Mouse (Mus musculus): ENCODE data around the gene Gm14190.
"Not testable (repeated sequence)": the region's sequence is repeated elsewhere in the genome, so short reads cannot be mapped to it uniquely, and the experiment has no call there.

Gene Gm14190

DNA sequence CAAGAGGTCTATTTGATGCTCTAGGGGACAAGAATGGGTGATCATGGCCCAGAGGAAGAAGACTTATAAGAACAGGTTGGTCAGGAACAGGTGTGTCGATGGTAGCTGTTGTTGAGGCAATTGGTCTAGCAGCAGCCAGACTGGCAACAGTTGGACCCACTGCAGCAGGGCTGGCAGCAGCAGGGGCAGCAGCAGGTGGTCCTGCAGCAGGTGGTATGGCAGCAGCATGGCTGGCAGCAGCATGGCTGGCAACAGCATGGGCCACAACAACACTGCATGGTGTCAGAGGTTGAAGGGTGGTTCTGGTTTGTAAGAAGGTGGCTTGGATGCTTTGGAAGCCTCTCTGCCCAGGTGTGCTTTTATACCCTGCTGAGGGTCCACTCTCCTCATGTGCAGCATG lies at the start of gene Gm14190:
TSS of gene Gm14190 (minus strand) at position 278 of the 400 bp plus-strand sequence.
- no peak for DNase-seq (ENCODE audit: low read depth in 1 of 2, low spot score in 2 of 2)

DNA sequence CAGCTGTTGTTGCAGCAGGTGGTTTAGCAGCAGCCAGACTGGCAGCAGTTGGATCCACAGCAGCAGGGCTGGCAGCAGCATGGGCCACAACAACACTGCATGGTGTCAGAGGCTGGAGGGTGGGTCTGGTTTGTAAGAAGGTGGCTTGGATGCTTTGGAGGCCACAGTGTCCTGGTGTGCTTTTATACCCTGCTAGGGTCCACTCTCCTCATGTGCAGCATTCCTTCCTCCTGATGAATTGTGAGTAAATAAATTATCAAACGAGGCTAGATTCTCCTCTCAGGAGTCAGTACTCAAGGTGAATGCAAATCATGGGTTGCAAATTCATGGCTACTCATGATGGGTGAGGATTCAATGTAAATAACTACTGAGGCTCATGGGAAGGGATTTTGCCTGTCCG lies 43.6 kb upstream of the Gm14190 start, which contains the start of gene Gm14180:
TSS of gene Gm14180 (minus strand) at position 101 of the 400 bp plus-strand sequence.
- no peak for DNase-seq (ENCODE audit: low read depth in 1 of 2, low spot score in 2 of 2)

DNA sequence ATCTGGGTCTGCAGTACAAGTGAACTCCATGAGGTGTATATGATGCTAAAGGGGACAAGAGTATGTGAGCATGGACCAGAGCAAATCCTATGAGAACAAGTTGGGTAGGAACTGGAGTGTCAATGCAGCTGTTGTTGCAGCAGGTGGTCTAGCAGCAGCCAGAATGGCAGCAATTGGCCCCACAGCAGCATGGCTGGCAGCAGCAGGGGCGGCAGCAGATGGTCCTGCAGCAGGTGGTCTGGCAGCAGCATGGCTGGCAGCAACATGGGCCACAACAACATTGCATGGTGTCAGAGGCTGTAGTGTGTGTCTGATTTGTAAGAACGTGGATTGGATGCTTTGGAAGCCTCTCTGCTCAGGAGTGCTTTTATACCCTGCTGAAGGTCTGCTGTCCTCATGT lies 33.5 kb upstream of the Gm14190 start:
- DNase-seq (ENCODE audit: low read depth in 1 of 2, low spot score in 2 of 2): no peak

DNA sequence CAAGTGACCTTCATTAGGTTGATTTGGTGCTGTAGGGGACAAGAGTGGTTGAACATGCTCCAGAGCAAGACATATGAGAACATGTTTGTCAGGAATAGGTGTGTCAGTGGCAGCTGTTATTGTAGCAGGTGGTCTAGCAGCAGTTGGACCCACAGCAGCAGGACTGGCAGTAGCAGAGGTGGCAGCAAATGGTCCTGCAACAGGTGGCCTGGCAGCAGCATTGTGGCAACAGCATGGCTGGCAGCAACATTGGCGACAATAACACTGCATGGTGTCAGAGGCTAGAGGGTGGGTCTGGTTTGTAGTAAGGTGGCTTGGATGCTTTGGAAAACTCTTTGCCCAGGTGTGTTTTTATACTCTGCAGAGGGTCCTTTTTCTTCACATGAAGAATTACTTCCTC lies 28.2 kb upstream of the Gm14190 start:
- no peak for DNase-seq (ENCODE audit: low read depth in 1 of 2, low spot score in 2 of 2)

DNA sequence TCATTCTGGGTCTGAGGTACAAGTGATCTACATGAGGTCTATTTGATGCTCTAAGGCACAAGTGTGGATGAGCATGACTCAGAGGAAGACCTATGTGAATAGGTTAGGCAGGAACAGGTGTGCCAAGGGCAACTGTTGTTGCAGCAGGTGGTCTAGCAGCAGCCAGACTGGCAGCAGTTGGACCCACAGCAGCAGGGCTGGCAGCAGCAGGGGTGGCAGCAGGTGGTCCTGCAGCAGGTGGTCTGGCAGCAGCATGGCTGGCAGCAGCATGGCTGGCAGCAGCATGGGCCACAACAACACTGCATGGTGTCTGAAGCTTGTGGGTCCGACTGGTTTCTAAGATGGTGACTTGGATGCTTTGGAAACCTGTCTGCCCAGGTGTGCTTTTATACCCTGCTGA lies 5.3 kb downstream of the Gm14190 start:
- DNase-seq (ENCODE audit: low read depth in 1 of 2, low spot score in 2 of 2): not testable (repeated sequence)

DNA sequence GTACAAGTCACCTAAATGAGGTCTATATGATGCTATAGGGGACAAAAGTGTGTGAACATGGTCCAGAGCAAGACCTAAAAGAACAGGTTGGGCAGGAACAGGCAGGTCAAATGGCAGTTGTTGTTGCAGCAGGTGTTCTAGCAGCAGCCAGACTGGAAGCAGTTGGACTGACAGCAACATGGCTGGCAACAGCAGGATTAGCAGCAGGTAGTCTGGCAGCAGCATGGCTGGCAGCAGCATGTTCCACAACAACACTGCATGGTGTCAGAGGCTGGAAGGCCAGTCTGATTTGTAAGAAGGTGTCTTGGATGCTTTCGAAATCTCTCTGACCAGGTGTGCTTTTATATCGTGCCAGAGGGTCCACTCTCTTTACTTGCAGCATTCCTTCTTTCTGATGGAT lies 7.1 kb downstream of the Gm14190 start:
- no peak for DNase-seq (ENCODE audit: low read depth in 1 of 2, low spot score in 2 of 2)

DNA sequence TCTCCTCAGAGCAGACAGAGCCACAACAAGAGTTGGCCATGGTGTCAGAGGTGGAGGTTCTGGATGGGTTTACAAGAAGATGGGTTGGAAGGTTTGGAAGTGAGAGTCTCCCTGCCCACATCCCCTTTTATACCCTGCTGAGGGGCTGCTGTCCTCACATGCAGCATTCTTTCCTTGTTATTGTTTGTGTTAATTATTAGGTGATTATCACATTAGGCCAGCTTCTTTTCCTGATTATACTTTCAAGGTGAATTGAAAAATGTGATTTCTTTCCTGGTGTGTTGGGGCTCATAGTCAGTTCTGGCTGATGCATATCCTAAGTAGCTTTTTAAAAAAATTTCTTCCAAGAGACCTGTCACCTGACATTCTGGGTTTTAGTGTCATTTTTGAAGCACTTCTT lies 24.7 kb downstream of the Gm14190 start, which contains the start of gene Krtap4-6:
TSS of gene Krtap4-6 (minus strand) at position 101 of the 400 bp plus-strand sequence.
- DNase-seq (ENCODE audit: low read depth in 1 of 2, low spot score in 2 of 2): no peak

DNA sequence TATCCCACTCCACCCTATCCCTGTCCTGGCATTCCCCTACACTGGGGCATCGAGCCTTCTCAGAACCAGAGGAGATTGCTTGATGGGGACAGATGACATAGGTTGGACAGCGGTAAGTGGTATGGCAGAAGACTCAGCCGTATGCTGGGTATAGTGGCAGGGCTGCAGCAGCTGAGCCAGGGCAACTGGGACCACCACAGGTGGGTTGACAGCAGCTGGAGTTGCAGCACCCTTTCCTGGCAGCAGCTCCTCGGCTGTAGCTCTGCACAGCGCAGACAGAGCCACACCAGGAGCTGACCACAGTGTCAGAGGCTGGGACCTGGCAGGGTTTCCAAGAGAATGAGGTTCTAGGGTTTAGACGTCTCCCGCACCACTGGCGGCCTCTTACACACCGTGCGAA lies 27.7 kb downstream of the Gm14190 start:
- no peak for DNase-seq (ENCODE audit: low read depth in 1 of 2, low spot score in 2 of 2)

DNA sequence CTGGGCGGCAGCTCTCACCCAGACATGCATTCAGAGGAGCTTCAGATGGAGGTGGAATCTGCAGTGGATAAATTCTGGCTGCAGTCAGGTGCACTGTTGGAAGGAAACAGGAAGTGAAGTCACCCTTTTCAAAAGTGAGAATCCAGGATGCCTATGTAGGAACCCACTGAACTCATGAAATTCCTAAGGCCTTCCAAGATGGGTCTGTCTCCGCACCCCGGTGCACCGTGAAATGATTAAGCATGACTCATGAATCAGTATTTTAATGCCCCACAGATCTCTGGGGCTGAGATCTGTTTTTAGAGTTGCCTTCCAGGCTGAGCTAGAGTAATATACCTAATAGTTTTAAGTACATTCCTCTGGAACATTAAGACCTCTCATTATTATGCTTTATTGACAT lies 31.3 kb downstream of the Gm14190 start:
- DNase-seq (ENCODE audit: low read depth in 1 of 2, low spot score in 2 of 2): no peak

DNA sequence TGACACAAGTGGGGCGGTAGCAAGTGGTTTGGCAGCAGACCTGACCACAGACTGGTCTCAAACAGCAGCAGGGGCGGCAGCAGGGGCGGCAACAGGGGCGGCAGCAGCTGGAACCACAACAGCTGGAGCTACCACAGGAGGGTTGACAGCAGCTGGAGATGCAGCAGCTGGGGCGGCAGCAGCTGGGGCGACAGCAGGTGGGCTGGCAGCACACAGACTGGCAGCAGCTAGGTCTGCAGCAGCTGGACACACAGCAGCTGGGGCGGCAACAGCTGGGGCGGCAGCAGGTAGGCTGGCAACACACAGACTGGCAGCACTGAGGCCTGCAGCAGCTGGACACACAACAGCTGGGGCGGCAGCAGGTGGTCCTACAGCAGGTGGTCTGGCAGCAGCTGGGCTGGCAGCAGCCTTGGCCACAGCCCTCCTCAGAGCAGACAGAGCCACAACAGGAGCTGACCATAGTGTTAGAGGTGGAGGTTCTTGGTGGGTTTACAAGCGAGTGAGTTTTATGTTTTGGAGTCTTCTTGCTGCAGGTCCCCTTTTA lies 32.0 kb downstream of the Gm14190 start, which contains the start of gene Gm11563:
TSS of gene Gm11563 (minus strand) at position 494 of the 544 bp plus-strand sequence.
- not testable (repeated sequence) for DNase-seq (ENCODE audit: low read depth in 1 of 2, low spot score in 2 of 2)

DNA sequence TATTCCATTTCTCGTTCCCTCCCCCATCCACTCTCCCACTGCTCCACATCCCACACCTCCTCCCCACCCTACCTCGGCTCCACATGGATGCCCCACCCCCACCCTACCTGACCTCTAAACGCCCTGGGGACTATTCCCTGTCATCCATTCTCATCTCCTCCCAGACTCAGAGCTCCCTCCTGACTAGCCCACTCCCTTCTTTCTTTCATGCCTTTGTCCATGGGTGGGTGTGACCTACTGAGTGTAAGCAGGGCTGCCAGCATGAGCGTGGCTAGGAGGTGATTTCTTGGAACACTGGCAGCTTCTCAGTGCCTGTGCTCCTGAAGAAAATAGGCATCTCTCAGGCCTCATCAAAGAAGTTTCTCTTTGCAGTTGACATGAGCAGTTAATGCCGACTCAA lies 33.5 kb downstream of the Gm14190 start:
- DNase-seq (ENCODE audit: low read depth in 1 of 2, low spot score in 2 of 2): no peak

DNA sequence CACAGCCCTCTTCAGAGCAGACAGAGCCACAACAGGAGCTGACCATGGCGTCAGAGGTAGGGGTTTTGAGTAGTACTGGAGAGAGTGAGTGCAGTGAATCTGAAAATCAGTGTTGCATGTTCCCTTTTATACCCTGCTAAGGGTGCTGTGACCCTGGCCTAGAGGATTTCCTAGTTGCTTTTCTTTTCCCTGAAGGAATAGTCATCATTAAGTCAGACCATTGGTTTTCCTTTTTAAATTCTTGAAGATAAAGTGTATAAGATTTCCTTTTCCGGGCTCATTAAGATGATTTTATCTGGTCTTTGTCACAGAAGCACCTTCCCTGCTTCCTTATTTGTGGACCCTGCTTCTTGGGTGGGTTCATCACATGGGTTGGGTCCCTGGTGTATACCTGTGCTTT lies 40.4 kb downstream of the Gm14190 start, which contains the start of gene Gm11555:
TSS of gene Gm11555 (minus strand) at position 101 of the 400 bp plus-strand sequence.
- DNase-seq (ENCODE audit: low read depth in 1 of 2, low spot score in 2 of 2): no peak

DNA sequence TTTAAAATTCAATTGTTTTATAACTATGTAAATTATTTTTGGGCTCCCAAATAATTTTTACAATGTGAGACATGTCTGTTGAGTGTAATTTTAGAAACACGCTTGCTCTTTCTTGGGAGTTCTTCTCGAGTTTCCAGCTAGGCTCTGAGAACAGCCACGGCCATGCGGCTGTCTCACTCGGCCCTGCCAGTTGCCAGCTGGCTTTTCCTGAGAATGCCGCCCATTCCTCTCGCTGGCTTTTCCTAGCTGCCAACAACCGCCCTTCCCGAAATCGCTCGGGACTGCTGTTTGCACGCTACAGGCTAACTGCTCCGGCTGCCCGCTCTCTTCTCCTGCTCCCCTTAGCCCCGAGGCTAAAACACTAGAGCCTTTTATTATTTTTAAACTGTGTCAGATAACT lies 44.1 kb downstream of the Gm14190 start:
- no peak for DNase-seq (ENCODE audit: low read depth in 1 of 2, low spot score in 2 of 2)

DNA sequence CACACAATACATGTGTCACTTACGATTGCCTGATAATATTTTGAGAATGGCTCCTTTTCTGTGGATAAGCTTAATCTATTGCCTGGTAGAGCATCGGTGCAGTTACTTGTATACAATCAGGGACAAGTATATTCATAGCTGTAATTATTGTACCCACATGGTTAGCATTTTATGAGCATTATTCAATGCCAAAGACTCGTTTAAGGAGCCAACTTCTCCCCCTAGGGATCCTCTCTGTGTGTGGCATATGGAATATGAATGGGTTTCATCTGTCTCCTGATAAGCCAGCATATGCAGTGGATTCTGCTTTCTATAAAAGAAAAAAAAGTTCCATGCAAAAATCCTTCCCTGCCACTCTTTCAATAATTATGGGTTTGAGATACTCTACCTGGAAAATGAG lies 46.2 kb downstream of the Gm14190 start:
- DNase-seq (ENCODE audit: low read depth in 1 of 2, low spot score in 2 of 2): no peak

DNA sequence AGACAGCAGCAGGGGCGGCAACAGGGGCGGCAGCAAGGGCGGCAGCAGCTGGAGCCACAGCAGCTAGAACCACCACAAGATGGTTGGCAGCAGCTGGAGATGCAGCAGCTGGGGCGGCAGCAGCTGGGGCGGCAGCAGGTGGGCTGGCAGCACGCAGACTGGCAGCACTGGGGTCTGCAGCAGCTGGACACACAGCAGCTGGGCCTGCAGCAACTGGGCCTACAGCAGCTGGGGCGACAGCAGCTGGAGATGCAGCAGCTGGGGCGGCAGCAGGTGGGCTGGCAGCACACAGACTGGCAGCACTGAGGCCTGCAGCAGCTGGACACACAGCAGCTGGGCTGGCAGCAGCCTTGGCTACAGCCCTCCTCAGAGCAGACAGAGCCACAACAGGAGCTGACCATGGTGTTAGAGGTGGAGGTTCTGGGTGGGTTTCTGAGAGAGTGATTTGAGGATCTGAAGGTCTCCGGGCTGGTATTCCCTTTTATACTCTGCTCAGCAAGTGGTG lies 46.9 kb downstream of the Gm14190 start, which contains the start of gene Krtap4-7:
TSS of gene Krtap4-7 (minus strand) at position 455 of the 505 bp plus-strand sequence.
- not testable (repeated sequence) for DNase-seq (ENCODE audit: low read depth in 1 of 2, low spot score in 2 of 2)

DNA sequence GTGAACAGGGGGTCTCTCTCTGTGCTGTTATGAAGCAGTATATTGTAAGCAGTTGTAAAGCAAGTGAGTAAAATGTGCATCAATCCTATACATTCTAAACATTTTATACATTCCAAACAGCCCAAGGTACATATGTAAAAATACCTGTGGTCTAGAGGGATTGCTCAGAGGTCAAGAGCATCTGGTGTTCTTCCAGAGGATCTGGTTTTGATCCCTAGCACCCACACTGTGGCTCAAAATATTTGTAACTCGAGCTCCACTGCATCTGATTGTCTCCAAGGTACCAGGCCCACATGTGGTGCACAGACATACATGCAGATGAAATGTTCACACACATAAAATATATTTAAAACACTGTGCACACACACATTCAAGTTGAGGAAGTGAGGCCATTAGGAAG lies 49.6 kb downstream of the Gm14190 start:
- DNase-seq (ENCODE audit: low read depth in 1 of 2, low spot score in 2 of 2): no peak

All from monocyte, adult 2 months (primary cell).